Mouse (Mus musculus): ENCODE data around the gene Myo1a.

DNA sequence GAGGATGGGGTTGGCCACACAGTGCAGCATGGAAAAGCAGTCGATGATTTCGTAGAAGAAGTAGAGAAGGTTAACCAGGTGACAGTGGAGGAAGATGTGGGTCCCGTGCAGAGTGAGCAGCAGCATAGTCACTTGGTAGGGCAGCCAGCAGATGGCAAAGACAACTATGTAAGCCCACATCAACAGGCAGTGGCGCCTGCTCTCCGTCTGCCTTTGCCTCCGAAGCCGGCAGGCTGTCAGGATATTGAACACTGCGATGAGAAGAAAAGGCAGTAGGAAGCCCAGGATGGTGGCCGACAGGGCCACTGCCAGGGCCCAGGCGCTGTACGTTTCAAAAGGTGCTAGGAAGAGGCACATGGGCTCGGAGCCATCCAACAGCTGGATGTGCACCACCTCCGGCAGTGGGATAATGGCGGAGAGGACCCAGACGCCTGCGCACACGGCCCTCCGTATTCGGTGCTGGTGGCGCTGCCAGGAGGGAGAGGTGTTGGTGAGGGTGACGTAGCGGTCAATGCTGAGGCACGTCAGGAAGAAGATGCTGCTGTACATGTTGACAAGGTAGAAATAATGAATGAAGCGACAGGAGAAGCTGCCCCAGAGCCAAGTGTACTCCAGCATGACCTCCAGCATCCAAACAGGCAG is 45.3 kb downstream of the Myo1a start:
- no peak for TF ChIP-seq CHD2 (IDR thresholded peaks at IDR 0.05; ENCODE audit: low read depth, low read length)
- TF ChIP-seq MAFK (IDR thresholded peaks at IDR 0.05; ENCODE audit: insufficient read depth, low read depth, low read length): no peak

All from ES-E14 (cell line).